Mouse (Mus musculus): ENCODE measurements at regions not wholly inside any gene's neighbourhood (a gene's known extent, or its start where the extent isn't known, plus 50 kb on each side); places are given as distances from the start of the nearest gene placed in this dataset.

DNA sequence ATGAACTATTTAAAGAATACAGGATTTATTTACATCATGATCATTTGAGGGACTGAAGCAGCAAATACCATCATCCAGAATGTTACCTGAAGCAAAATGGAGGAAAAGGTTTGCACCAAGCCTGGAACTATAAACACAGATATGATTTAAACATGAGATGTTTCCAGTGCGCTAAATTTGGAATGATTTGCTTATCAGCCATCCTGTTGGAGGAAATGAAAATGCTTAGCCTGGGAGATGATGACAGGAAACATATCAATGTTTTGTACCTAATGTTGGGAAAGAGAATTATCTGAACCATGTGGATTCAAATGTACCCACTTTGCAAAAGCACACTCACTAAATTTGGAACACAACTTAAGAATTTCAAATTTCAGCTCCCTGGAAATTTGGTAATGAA lies 149.3 kb downstream of the Adgra3 start:
- no peak for DNase-seq

DNA sequence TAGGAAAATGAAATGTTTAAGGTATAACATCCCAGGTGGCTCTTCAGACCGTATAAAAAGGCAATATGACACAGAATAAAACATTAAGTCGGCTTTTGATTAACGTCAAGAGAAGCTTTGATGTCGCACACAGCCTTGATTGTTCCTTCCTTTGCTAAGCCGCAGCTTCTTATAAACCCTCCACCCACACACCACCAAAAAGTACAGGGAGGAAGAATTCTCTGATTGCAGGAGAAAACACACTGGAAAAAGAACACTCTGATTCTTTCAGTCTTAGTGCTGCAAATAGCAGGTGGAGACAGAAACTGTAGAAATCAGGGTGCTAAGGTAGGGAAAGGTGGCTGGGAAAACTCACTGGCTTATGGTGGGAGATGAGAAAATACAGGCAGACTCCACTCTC lies 162.7 kb downstream of the Adgra3 start:
- DNase-seq, result no peak

DNA sequence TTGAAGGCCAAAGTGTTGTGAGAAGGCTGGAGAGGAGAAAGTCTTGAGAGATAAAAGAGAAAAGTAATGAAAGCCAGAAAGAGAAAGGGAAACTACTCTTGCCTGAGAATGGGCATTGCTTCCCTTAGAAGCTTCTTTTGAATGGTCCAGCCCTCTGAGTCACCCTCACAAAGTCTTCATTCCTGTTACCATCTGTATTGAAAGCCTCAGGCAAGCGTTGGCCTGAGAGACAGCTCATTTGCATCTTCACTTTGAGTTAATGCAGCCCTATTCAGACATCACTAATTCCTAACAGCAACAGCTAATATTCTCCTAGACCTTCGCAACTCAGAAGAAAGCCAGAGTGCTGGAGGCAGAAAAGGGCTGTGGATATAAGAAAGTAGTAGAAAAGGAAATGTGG lies 178.4 kb downstream of the Adgra3 start:
- peak; percentile 12 for DNase-seq

DNA sequence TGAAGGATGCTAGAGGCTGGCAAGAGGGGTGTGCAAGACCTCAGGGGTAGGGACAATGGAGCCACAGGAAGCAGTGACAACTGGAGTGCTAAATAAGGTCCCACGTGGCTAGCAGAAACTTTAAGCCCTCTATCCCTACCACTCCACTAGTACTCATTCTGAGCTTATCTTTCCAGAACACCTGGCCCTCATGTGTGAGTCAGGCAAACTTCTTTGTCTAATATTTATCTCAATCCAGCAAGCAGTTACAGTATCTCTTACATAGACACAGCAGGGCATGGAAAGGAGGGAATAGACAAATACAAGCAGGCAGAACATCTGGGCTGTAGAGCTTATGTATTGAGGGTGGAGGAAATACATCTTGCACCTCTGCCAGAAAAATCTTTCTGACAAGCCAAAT lies 182.6 kb downstream of the Adgra3 start:
- peak; percentile 16 for DNase-seq

DNA sequence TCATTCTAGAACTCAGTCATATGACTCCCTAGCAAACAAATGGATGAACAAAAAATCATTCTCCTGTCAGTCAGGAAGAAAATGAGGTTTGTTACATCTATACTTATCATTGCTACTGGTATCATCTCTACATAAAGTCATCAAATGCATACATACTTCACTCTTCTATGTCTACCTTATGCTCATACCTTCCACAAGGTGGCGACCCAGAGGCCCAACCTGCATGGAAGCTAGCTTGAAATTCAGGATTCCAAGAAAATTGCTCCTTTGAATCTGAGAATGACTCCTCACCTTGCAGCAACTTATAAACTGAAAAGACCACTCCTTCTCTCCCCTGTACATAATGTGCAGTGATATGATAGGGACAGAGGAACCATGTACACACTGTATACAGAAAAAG lies 201.6 kb downstream of the Adgra3 start:
- peak; percentile 9 for DNase-seq

DNA sequence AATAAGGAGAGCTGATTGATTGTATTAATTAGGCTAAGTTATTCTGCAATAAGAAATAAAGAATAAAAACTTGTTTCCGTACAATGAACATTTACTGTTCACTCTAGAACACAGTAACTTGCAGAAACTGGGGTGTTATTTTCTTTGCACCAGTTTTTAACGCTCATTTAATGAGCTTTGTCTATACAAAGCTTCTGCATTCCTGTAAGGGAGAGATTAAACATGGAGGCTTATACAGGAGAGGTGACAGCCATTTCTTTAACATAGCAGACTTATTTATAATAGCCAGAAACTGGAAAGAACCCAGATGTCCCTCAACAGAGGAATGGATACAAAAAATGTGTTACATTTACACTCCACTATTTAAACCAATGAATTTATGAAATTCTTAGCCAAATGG lies 202.8 kb downstream of the Adgra3 start:
- DNase-seq, result no peak

DNA sequence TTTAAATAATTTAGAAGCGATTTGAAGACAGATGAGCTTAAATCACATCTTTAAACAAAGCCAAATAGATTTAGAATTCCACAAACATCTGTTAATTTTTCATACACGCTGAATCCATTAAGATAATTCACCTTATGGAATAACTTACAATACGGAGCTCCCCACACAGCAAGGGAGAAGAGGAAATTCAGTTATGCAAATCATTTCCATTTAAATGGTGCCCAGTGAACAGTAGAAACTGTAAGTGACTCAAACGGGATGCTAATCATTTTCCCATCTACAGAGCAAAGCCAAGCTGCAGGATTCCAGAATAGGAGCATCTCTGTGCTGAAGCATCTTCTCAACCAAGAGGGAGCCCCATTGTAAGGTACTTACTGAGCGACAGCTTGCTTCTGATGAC lies 210.1 kb downstream of the Adgra3 start:
- no peak for DNase-seq

DNA sequence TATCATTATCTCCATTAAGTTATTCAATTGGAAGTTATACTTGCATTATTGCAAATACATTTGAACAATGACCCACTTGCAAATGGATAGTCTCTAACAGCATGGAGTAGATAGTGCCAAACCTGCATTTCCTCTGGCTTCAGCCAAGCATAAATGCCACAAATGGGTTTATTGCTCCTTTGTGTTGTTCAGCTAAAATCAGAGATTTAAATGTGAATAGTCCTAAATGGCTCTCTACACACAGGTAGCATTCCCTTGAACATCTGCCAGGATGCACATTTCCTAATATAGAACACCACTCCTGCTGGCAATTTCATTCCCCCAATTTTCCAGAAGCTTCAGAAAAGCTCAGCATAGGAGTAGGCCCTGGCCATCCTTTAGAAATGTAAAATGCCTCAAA lies 210.6 kb downstream of the Adgra3 start:
- no peak for DNase-seq

DNA sequence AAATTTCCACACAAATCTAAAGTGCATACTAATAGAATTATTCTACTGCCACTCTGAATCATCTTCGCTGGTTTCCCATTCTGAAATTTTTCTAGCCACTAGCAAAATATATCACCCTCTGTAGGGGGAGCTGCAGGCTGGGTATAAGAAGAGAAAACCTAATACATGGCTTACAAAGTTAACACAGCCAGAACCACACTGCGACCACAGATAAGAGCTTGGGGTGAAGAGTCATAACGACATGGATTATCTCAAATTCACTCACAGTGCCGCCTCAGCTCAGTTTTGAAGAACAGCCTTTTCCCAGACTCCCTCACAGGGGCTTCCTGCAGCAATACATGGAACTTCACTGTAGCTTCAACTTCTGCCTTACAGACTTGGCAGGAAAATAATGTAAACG lies 240.0 kb downstream of the Adgra3 start:
- DNase-seq, result no peak

DNA sequence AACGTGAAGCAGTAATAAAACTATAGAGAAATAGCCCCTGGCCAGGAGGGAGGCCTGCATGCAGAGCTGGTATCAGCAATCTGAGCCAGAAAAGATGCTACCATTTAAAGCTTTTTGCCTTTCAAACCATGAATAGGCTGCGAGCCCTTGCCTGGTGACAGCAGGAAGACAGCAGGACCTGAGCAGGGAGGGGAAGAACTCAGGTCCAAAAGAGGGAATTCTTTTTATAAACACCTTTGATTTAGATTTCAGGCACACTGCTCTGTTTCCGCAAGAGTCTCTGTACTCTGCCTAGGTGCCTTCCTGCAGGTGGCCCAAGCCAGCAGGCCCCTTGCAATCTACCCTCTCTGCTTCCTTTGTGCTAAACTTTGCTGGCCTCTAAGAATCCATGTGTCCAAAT lies 242.1 kb downstream of the Adgra3 start:
- no peak for DNase-seq

DNA sequence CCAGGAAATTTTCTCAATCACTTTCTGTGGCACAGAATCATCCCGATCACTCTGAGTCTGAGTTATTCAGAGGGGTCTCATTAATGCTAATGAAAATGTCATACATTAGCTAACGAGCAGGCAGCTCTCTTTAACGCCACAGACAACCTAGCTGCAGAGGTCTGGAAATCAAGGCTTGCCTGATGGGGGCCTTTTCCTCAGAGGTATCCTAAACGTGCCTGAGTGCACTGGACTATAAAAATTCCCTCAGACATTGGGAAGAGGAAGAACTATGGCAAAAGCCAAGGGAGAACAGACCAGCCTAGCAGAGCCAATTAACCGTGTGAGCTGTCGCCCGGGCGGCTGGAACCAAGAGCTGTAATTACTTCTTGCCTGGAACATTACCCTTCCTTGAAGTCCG lies 245.5 kb downstream of the Adgra3 start:
- peak; percentile 1 for DNase-seq

DNA sequence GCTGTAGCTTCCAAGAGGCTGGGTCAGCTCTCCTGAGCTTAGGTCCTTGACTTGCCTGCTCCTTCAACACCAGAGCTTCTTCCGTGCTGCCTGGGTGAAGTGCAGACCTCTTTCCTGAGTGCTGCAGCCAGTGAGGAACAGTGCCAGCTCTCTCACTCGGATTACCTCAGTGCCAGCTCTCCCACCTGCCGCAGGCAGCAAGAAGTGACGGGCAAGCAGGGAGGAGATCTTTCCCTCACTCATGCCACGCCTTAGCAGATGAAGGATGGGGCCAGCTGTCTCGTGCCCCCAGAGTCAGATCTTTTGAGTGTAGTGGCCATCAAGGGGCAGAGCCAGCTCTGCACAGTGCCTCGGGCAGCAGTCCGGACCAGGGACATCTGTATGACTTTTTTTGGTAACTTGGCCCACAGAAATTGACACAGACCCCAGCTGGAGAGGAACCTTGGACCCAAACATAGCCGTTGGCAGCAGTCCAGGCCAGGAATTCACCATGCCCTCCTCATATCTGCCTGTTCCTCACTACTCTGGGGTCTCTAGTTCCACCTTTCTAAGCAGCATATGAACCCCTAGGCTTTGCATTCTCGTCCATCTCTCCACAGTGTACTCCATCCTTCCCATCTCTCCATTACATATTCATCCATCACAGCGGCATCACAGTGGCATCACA lies 263.9 kb upstream of the Kcnip4 start:
- DNase-seq, result no peak

DNA sequence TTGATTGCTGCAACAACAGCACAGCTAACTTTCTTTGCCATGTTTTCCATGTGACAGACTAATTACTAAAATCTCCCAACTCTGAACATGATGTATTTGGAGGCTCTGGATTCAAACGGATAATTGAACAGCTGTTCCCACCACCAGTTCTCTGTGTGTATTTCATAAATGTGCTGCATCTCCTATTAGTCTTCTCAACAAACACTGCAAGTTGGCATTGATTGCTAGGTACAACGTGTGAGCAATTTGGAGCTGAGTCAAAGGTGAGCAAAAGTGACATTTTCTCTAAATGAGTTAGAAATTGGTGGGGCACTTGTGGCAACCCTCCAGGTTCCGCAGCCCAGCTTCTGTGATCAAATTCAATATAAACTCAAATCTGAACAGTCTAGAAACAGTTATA lies 259.0 kb upstream of the Kcnip4 start:
- DNase-seq, result no peak

DNA sequence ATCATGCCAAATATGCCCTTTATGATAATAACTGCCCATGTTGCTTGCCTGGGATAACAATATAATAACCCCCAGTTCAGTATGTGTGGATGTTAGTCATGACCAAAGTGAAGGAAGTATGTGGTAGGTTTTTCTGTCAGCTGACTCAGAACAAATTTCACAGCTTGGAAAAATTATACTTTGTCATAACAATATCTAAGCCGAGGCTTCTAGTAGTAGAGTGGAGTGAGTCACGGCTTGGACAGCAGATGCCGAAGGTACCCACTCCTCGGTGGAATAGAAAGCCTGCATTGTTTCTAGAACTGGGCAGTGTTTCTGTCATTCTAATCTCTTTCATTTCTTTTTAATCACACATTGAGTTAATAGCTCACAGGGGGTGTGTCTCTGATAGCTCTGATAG lies 236.3 kb upstream of the Kcnip4 start:
- no peak for DNase-seq

DNA sequence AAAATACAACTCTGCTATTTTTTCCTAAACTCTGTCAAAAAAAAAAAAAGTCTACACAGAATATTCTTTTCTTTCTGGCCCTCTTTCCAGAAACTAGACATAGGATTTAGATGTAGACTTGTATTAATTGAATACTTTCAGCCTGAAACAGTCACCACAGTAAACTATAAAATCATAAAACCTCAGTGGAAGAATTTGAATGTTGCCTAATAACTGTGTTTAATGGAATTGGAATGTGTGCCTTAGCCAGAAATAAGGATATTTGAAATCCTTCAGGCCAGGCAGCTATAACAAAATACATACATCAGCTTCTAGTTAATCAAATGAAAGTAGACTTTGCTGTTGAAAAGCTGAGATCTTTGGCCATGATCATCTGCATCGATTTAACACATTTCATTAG lies 230.8 kb upstream of the Kcnip4 start:
- DNase-seq, result no peak

DNA sequence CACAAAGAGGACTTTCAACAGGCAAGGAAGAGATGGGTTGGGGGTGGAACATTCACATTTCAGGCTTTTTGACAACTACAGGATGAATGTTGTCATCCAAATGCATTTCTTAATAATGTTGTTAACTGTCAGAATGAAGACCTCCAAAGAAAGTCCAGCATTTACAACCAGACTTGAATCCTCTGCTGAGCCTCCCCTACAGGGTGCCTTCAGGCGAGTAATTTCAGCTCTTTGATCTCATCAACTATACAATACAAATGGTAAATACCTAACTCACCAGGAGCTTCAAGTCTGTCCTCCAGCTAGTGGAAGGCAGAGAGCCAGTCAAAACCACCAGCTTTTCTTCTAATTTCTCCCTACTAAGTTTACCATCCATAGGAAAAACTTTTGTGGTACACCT lies 187.9 kb upstream of the Kcnip4 start:
- no peak for DNase-seq

DNA sequence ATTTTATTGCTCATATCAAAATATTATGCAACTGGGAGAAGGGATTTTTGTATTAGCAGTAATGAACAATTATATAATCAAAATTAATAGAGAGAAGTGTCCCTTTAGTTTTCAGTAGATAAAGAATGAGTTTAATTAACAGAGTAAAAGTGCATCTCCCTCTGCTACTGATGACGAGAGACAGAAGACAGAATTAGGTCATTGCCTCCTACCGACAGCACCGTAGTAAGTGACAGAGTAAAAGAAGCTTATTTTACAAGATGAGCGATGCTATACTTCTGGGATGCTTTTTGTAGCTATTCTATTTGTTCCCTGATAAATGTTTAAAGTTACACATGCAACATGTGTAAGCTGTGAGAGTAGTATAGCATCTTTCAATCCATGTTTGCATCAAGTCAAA lies 157.4 kb upstream of the Kcnip4 start:
- no peak for DNase-seq

DNA sequence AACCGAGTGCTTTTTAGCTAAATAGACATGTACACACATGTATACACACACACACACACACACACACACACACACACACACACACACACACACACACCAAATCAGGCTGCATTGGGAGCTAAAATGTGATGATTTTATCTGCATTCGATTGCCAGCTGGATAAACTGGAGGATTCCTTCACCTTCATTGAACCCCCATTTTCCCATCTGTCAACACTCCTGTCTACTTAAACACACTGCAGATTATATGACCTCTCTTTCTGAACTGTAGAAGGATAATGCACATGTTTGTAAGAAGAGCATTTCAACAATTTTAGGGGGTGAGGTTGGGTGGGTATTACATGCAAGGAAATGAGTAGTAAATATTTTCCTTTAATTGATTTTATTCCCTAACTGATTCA lies 156.8 kb upstream of the Kcnip4 start:
- DNase-seq, result no peak

DNA sequence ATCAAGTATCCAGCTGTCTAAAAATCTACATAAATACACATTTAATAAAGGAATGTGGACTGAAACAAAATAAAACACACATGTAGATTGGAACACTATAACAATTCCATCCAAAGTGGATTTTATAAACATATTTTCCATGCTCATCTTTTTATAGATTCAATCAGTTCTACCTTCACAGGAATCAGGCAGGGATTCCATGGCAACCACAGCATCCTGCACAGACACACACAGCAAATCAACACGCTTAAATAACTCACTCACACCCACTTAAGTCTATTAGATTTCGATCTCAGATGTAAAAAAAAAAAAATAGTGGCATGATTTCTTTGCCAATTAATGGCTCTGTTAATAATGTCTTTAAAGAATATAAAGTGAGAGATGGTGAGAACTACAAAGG lies 151.2 kb upstream of the Kcnip4 start:
- no peak for DNase-seq

DNA sequence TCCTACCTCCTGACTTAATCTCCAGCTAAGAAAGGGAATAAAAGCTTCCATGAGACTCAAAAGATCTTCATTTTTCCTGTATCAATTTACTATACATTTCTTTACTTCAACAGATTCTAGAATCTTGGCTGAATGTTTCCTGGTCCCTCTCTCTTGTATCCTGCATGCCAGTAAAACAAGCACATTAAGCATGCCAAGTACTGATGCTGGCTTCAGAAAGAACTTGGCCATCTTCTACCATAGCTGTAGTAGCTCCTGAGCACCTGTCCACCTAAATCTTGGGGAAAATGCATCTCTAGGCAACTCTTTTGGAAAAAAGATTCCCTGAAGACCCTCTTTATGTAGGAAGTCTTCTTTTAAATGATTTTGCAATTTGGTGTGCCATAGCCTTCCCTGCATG lies 140.5 kb upstream of the Kcnip4 start:
- no peak for DNase-seq

DNA sequence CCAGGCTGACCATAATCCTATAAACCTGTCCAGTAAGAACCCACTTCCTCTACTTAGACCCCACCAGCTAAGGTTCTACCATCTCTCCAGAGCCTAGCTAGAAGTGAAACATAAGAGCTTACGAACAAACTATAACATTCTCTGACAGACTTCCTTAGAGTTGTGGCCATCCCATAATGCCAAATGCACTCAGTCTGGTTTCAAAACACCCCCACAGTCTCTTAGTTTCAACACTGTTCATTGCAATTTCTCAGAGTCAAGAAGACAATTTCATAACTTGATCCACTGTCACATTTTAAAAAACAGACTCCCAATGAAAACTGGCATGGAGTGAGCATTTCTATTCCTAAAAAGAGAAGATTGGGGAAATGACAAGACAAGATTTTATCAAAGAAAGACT lies 139.2 kb upstream of the Kcnip4 start:
- no peak for DNase-seq

DNA sequence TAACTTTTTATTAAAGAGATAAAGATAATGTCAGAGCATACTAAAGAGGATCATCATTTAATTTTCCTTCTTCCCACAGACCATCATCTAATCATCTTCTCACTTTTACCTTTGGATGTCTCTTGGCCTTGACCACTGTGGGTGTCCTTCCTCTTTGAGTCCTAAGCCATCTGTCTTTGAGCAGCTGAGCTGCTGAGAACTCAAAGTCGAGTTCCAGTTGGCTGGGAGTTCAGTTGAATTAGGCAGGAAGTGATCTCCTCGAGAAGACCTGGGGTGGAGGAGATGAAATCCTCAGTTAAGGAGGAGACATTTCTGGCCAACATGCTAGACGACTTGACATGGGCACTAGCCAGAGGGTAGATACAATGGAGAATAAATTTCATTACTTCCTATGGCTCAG lies 137.4 kb upstream of the Kcnip4 start:
- no peak for DNase-seq

DNA sequence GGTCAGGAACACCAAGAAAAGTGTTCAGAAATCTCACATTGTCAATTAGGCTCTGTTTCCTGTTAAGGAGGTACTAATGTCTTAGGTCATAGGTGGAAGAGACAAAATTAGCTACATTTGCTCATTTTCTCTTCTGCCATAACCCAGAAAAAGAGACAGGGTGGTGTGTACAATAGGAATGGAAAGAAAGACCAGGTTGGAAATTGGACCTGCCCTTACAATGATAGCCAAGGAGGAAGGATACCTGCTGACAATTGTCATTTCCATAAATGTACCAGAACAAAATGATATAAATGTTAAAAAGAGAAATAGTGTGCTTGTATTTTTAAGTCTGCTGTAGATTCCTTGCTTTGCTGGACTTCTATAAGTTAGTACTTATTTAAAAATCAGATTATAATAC lies 135.9 kb upstream of the Kcnip4 start:
- no peak for DNase-seq

DNA sequence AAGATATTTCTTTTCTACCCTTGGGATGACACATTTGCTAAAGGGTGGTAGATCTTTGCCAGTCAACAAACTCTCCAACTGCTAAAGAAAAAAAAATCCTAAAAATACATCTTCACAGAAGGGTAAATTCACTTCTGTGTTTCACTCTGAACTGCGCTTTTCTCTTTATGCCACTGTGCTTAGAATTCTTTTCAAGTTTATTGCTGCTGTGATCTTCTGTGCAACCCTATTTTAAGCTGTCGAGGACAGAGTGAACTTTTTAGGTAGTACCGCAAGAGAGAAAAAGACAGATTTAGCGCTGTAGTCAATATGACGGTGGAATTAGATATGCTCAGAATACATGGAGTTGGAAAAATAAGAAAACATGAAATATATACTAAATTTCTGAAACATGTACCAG lies 126.2 kb upstream of the Kcnip4 start:
- no peak for DNase-seq

DNA sequence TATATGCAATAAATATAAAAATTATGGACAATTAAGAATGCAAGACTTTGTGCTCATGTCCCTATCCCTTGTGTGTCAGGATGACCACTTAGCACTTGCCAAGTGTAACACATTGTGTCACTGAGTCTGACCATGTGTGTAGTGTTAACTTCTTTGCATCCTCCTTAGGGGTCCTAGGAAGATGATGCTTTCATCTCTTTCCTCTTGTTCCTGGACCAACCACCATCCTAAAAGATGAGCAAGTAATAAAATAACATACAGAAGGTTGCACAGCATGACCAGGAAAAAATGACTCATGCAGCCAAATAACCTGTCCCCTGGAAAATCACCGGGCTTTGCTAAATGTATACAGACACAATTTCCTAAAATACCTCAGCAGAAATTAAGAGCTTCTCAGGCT lies 121.1 kb upstream of the Kcnip4 start:
- DNase-seq, result no peak

DNA sequence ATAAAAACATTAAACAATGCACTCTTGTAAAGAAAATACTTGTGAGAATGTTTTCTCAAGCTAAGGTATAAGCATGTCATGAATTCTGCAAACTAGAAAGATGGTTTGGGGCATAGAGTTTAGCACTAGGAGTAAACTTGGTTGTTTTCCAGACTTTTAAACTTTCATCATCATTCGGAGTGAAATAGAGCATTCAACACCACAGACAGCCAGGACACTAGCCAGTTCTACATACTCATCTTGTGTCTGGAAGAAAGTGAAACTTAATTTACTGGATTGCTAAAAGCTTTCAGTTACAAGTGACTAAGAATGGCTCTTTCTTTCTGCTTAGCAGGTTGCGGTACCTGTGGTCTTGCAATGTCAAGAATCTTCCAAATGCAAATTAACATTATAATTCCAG lies 119.9 kb upstream of the Kcnip4 start:
- no peak for DNase-seq

Measured in embryo, embryonic 11 days (tissue).